Mouse (Mus musculus): ENCODE data around the gene Ptprn2.

DNA sequence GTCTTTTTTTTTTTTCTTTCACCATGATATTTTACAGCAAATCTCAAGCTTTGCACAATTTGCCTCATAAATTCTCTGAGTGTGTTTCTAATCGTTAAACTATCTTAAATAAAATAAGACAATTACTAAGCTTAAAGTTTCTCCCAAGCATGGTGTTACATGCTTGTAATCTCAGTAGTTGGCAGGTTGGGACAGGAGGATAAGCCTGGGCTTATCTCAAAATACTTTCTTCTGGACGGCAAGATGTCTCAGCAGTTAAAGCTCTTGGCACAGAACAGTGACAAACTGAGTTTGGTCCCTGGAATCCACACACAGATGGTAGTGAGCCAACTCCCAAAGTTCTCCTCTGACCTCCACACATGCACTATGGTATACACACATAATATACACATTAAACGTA, 10.8 kb upstream of the Ptprn2 start:
- TF ChIP-seq CTCF (IDR thresholded peaks at IDR 0.05; ENCODE audit: insufficient read depth, low read length) = no peak
- TF ChIP-seq POLR2A (IDR thresholded peaks at IDR 0.05; ENCODE audit: borderline replicate concordance, extremely low read depth, low read depth, low read length) = no peak

All from lung, adult 2 months (tissue).